Mouse (Mus musculus) central nervous system, embryonic 11.5 days (tissue): ENCODE measurements around the gene Olfr1375. TPM values are rescaled to one million over a fixed set of nuclear protein-coding genes. Genes with fewer than 3 reads are reported as not detected.

Source experiments
- polyA plus RNA-seq: library from polyadenylated mRNA; depleted of rRNA; stranded (reverse); fragments of >200 nt; gene quantifications from 2 replicates; pipeline ENCODE4 v1.2.3, GENCODE M21; 2012; rRNA removed

The Olfr1375 gene
- polyA plus RNA-seq, result not detected in 2 replicates

DNA sequence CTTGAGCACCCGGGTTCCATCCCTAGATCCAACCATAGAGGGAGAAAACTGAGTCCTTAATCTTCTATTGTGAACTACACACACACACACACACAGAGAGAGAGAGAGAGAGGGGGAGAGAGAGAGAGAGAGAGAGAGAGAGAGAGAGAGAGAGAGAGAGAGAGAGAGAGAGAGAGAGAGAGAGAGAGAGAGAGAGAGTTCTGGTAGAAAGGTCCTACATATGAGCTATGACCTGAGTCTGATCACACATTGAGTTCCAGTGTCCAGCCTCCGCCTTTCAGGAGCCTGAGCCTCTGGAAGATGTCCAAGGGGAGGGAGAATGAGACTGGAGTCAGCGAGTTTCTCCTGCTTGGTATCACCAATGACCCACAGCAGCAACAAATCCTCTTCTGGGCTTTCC lies at the start of gene Olfr1375:
TSS of gene Olfr1375 (plus strand) at position 301 of the 400 bp plus-strand sequence.

GRCm38 (mm10) chr11:51003296-51003695 lies 44.6 kb upstream of the Olfr1375 start, which contains the start of gene Olfr51:
TSS of gene Olfr51 (plus strand) at chr11:51003596.

DNA sequence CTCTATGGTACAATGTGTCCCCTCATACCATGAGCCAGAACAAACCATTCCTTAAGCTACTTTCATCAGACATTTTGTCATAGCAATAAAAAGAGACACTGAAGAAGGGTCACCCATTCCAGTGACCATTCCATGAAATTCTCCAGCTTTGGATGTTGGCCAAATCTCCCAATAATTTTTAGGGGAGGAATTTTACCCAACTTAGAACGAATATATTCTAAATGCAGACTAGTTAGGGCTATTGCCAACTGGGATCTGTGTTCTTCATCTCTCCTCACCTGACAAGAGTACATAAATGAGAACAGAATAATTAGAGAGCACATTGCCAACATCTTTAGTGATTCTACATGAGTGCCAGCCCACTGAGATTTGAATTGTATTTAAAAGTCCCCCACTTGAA lies 34.0 kb upstream of the Olfr1375 start, which contains the start of gene Olfr54:
TSS of gene Olfr54 (plus strand) at position 301 of the 400 bp plus-strand sequence.

GRCm38 (mm10) chr11:51059151-51059571 lies 11.3 kb downstream of the Olfr1375 start, which contains the start of gene Zfp354a:
TSS of gene Zfp354a (plus strand) at chr11:51059257.

Other genes starting within 250 kb of the Olfr1375 start
- 19.6 and 29.6 TPM in 2 replicates for gene Zfp354c, start 220.4 kb upstream of the Olfr1375 start, polyA plus RNA-seq
- 0.91 and 1.1 TPM in 2 replicates for gene Zfp879, start 206.6 kb upstream of the Olfr1375 start, polyA plus RNA-seq
- 0.08 and 0.15 TPM in 2 replicates for gene Grm6, start 197.4 kb upstream of the Olfr1375 start, polyA plus RNA-seq
- gene Zfp454, start 160.5 kb upstream of the Olfr1375 start, polyA plus RNA-seq, result 10.3 and 14.6 TPM in 2 replicates
- gene Zfp2, start 131.9 kb upstream of the Olfr1375 start, polyA plus RNA-seq, result 12.4 and 15.0 TPM in 2 replicates
- gene Zfp354b, start 116.5 kb upstream of the Olfr1375 start, polyA plus RNA-seq, result 0.83 and 1.2 TPM in 2 replicates
- gene 4933414I15Rik, start 104.3 kb upstream of the Olfr1375 start, polyA plus RNA-seq, result not detected in 2 replicates
- gene Prop1, start 94.3 kb upstream of the Olfr1375 start, polyA plus RNA-seq, result 0.15 and 0.17 TPM in 2 replicates
- not detected in 2 replicates for gene Olfr1378, start 81.6 kb upstream of the Olfr1375 start, polyA plus RNA-seq
- 0.09 TPM in 1 of 2 replicates, not detected in the other for gene Olfr1377, start 66.1 kb upstream of the Olfr1375 start, polyA plus RNA-seq
- gene Olfr51, start 44.5 kb upstream of the Olfr1375 start, polyA plus RNA-seq, result not detected in 2 replicates
- not detected in 2 replicates for gene Olfr54, start 33.9 kb upstream of the Olfr1375 start, polyA plus RNA-seq
- 9.7 and 12.6 TPM in 2 replicates for gene Zfp354a, start 11.1 kb downstream of the Olfr1375 start, polyA plus RNA-seq
- not detected in 2 replicates for gene Gm12569, start 172.4 kb downstream of the Olfr1375 start, polyA plus RNA-seq
- gene Clk4, start 213.6 kb downstream of the Olfr1375 start, polyA plus RNA-seq, result 158 and 190 TPM in 2 replicates
- 0.20 and 0.36 TPM in 2 replicates for gene BC049762, start 214.9 kb downstream of the Olfr1375 start, polyA plus RNA-seq
- gene Col23a1, start 241.8 kb downstream of the Olfr1375 start, polyA plus RNA-seq, result 18.1 and 20.1 TPM in 2 replicates